Mouse (Mus musculus): ENCODE data around the gene Tnrc18.

DNA sequence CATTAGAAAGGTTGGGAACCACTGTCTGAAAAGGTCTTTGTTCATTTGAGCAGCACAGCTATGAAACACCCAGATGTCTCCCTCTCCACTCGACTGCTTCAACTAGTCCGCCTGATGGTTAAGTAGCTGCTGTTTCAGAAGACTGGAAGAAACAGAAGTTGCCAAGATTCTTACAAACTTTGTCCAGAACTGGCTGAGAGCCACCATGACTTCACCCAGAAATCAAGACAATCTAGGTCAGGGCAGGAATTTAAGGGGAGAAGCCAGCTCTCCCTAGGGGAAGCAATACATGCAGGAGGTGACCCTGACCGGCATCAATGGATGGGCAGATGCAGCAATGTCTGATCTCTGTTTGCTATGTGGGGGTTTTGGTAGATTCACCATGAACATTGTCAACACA lies 135.6 kb downstream of the Tnrc18 start:
- no peak for TF ChIP-seq POLR2A (IDR thresholded peaks at IDR 0.05; ENCODE audit: insufficient read depth, low read depth, low read length)
- no peak for TF ChIP-seq CTCF (IDR thresholded peaks at IDR 0.05; ENCODE audit: insufficient read depth, low read depth, low read length)
